Mouse (Mus musculus) liver, embryonic 12.5 days (tissue): ENCODE results near the gene Slc29a2. TPM values are rescaled to one million over a fixed set of nuclear protein-coding genes. Genes with fewer than 3 reads are reported as not detected.

ENCODE experiments used
- ATAC-seq: fragments of 200-750 bp; cut with Nextera tagmentation; 2 replicates; pipeline ENCODE4 v1.8.0; 2017; ENCODE audit warnings: moderate number of reproducible peaks, mild to moderate bottlenecking, moderate library complexity
- H3K27ac ChIP-seq: fragments of 300-500 bp; sonication (generic); 2 replicates; pipeline ENCODE4 v1.5.1; 2016; ENCODE audit warnings: mild to moderate bottlenecking
- H3K27me3 ChIP-seq: fragments of 300-500 bp; sonication (generic); replicated peaks from 2 replicates; pipeline ENCODE4 v1.6.1; 2016; ENCODE audit warnings: mild to moderate bottlenecking, moderate library complexity
- H3K36me3 ChIP-seq: fragments of 300-500 bp; sonication (generic); 2 replicates; pipeline ENCODE4 v1.6.1; 2016; ENCODE audit warnings: mild to moderate bottlenecking, moderate library complexity
- H3K4me1 ChIP-seq: fragments of 300-500 bp; sonication (generic); 2 replicates; pipeline ENCODE4 v1.6.1; 2016
- H3K4me2 ChIP-seq: fragments of 300-500 bp; sonication (generic); 2 replicates; pipeline ENCODE4 v1.6.1; 2016; ENCODE audit warnings: mild to moderate bottlenecking, moderate library complexity
- H3K4me3 ChIP-seq: fragments of 300-500 bp; sonication (generic); 2 replicates; pipeline ENCODE4 v1.5.1; 2016; ENCODE audit warnings: mild to moderate bottlenecking, moderate library complexity
- H3K9ac ChIP-seq: fragments of 300-500 bp; sonication (generic); 2 replicates; pipeline ENCODE4 v1.6.1; 2016; ENCODE audit warnings: mild to moderate bottlenecking, moderate library complexity
- H3K9me3 ChIP-seq: fragments of 300-500 bp; sonication (generic); replicated peaks from 2 replicates; pipeline ENCODE4 v1.6.1; 2016; ENCODE audit warnings: mild to moderate bottlenecking, moderate library complexity
- WGBS: fragments of 180-500 bp; shearing (Covaris S2); methylation state at CpG from one replicate; pipeline ENCODE4 v1.1.7; 2016; ENCODE audit not compliant: insufficient replicate concordance; 5-methylcytosine and 5-hydroxymethylcytosine counted together
- polyA plus RNA-seq: library from polyadenylated mRNA; unstranded; fragments of >200 nt; fragmentation: Nextera tagmentation; extraction: Ambion mirVana; gene quantifications from 2 replicates; pipeline ENCODE4 v1.2.1, GENCODE M21; 2016

The Slc29a2 gene
- polyA plus RNA-seq, 1 experiment from 2014 or later: 3.8 TPM

- no peaks in the 10 kb centered on the region for H3K36me3 ChIP-seq
- peak overlapping the region; percentile 71 for H3K9ac ChIP-seq
- peaks cover 70% of the 10 kb centered on the region for H3K4me1 ChIP-seq
- WGBS: 4% methylated on average over 15 of the region's 15 CpGs
- peak; percentile 85 for ATAC-seq
- H3K4me3 ChIP-seq: peak overlapping the region; percentile 56
- H3K9me3 ChIP-seq: no peaks in the 10 kb centered on the region
- H3K27me3 ChIP-seq: peaks cover 55% of the 10 kb centered on the region
- H3K27ac ChIP-seq: peak overlapping the region; percentile 83
- H3K4me2 ChIP-seq: peak overlapping the region; percentile 92
Observed at GRCm38 (mm10) chr19:5067040-5067799, 43.6 kb downstream of the Slc29a2 start.

- H3K27me3 ChIP-seq: peaks cover 48% of the 10 kb centered on the region
- peak; percentile 17 for ATAC-seq
- 2% methylated on average over 56 of the region's 56 CpGs for WGBS
Observed at GRCm38 (mm10) chr19:5067867-5068569, 44.4 kb downstream of the Slc29a2 start, which contains the start of gene Cd248. Gene Cd248, plus strand, starts transcription at chr19:5068078.

GRCm38 (mm10) chr19:5068570-5069234, 45.0 kb downstream of the Slc29a2 start:
- H3K9me3 ChIP-seq: no peaks in the 10 kb centered on the region
- H3K36me3 ChIP-seq: no peaks in the 10 kb centered on the region
- peak overlapping the region; percentile 71 for H3K9ac ChIP-seq
- peak overlapping the region; percentile 56 for H3K4me3 ChIP-seq
- peaks cover 73% of the 10 kb centered on the region for H3K4me1 ChIP-seq
- H3K27ac ChIP-seq: peak overlapping the region; percentile 83; the same call in 1 of the 2 replicates
- peak overlapping the region; percentile 92 for H3K4me2 ChIP-seq
- 45% methylated on average over 21 of the region's 21 CpGs for WGBS
- no peak for ATAC-seq
- H3K27me3 ChIP-seq: peaks cover 52% of the 10 kb centered on the region

More at GRCm38 (mm10) chr19:5067867-5068569, 44.4 kb downstream of the Slc29a2 start, which contains the start of gene Cd248:
- Histone ChIP-seq H3K9ac (peak within 1 kb of the TSS; percentile 71), H3K9me3 (no peaks in the 10 kb centered on the region), H3K4me3 (peak within 1 kb of the TSS; percentile 56), H3K27ac (peak within 1 kb of the TSS; percentile 83), H3K4me1 (peaks cover 72% of the 10 kb centered on the region), H3K4me2 (peak within 1 kb of the TSS; percentile 92), H3K36me3 (no peaks in the 10 kb centered on the region)

- no peak for ATAC-seq
- Histone ChIP-seq H3K4me1 (peaks cover 73% of the 10 kb centered on the region), H3K27me3 (peaks cover 60% of the 10 kb centered on the region), H3K36me3 (no peaks in the 10 kb centered on the region), H3K9ac (no peak overlapping the region), H3K27ac (no peak overlapping the region), H3K9me3 (no peaks in the 10 kb centered on the region), H3K4me3 (no peak overlapping the region), H3K4me2 (peak overlapping the region; percentile 92)
- 63% methylated on average over 5 of the region's 5 CpGs for WGBS
Observed at GRCm38 (mm10) chr19:5069486-5069885, 45.8 kb downstream of the Slc29a2 start.

GRCm38 (mm10) chr19:5069978-5070377, 46.3 kb downstream of the Slc29a2 start:
- H3K4me2 ChIP-seq: peak overlapping the region; percentile 92
- no peak overlapping the region for H3K27ac ChIP-seq
- H3K4me3 ChIP-seq: 0 out of 2 replicates have a peak overlapping the region, but pooled peaks have one; percentile 2
- H3K4me1 ChIP-seq: peaks cover 71% of the 10 kb centered on the region
- no peaks in the 10 kb centered on the region for H3K36me3 ChIP-seq
- 66% methylated on average over 7 of the region's 7 CpGs for WGBS
- no peak overlapping the region for H3K9ac ChIP-seq
- H3K9me3 ChIP-seq: no peaks in the 10 kb centered on the region
- H3K27me3 ChIP-seq: peaks cover 65% of the 10 kb centered on the region
- ATAC-seq: no peak

GRCm38 (mm10) chr19:5071077-5071476, 47.4 kb downstream of the Slc29a2 start:
- WGBS: 14% methylated on average over 11 of the region's 11 CpGs
- H3K9ac ChIP-seq: no peak overlapping the region
- peaks cover 64% of the 10 kb centered on the region for H3K4me1 ChIP-seq
- no peaks in the 10 kb centered on the region for H3K36me3 ChIP-seq
- H3K4me3 ChIP-seq: peak overlapping the region; percentile 57
- peak overlapping the region; percentile 92 for H3K4me2 ChIP-seq
- H3K27ac ChIP-seq: peak overlapping the region; percentile 64
- no peaks in the 10 kb centered on the region for H3K9me3 ChIP-seq
- H3K27me3 ChIP-seq: peaks cover 76% of the 10 kb centered on the region
- ATAC-seq: no peak

GRCm38 (mm10) chr19:5071545-5072369, 48.1 kb downstream of the Slc29a2 start:
- no peaks in the 10 kb centered on the region for H3K9me3 ChIP-seq
- peaks cover 81% of the 10 kb centered on the region for H3K27me3 ChIP-seq
- peak overlapping the region; percentile 57 for H3K4me3 ChIP-seq
- peaks cover 63% of the 10 kb centered on the region for H3K4me1 ChIP-seq
- peak overlapping the region; percentile 92 for H3K4me2 ChIP-seq
- H3K9ac ChIP-seq: peak overlapping the region; percentile 54
- WGBS: 4% methylated on average over 40 of the region's 40 CpGs
- peak; percentile 77 for ATAC-seq
- peak overlapping the region; percentile 64 for H3K27ac ChIP-seq
- H3K36me3 ChIP-seq: no peaks in the 10 kb centered on the region

- no peaks in the 10 kb centered on the region for H3K9me3 ChIP-seq
Observed at GRCm38 (mm10) chr19:5072389-5073019, 48.8 kb downstream of the Slc29a2 start.

GRCm38 (mm10) chr19:5073028-5073427, 49.4 kb downstream of the Slc29a2 start:
- Histone ChIP-seq H3K9me3 (no peaks in the 10 kb centered on the region), H3K27ac (no peak overlapping the region), H3K36me3 (no peaks in the 10 kb centered on the region), H3K27me3 (peaks cover 69% of the 10 kb centered on the region), H3K4me1 (peaks cover 51% of the 10 kb centered on the region), H3K9ac (peak overlapping the region; percentile 14; the same call in 1 of the 2 replicates), H3K4me2 (peak overlapping the region; percentile 92), H3K4me3 (peak overlapping the region; percentile 57)
- ATAC-seq: peak; percentile 3; the same call in 1 of the 2 replicates
- WGBS: 2% methylated on average over 15 of the region's 15 CpGs

More at GRCm38 (mm10) chr19:5072389-5073019, 48.8 kb downstream of the Slc29a2 start:
- WGBS: 6% methylated on average over 20 of the region's 20 CpGs
- peak overlapping the region; percentile 92 for H3K4me2 ChIP-seq
- peak overlapping the region; percentile 54 for H3K9ac ChIP-seq
- peak overlapping the region; percentile 64 for H3K27ac ChIP-seq
- H3K36me3 ChIP-seq: no peaks in the 10 kb centered on the region
- H3K4me1 ChIP-seq: peaks cover 56% of the 10 kb centered on the region
- peak; percentile 29; the same call in 1 of the 2 replicates for ATAC-seq
- peaks cover 74% of the 10 kb centered on the region for H3K27me3 ChIP-seq
- H3K4me3 ChIP-seq: peak overlapping the region; percentile 57

- H3K4me1 ChIP-seq: peaks cover 46% of the 10 kb centered on the region
- H3K27me3 ChIP-seq: peaks cover 69% of the 10 kb centered on the region
- H3K36me3 ChIP-seq: no peaks in the 10 kb centered on the region
- no peak for ATAC-seq
- 39% methylated on average over 5 of the region's 5 CpGs for WGBS
- no peak overlapping the region for H3K27ac ChIP-seq
- H3K4me3 ChIP-seq: no peak overlapping the region
- H3K9me3 ChIP-seq: no peaks in the 10 kb centered on the region
- no peak overlapping the region for H3K4me2 ChIP-seq
- no peak overlapping the region for H3K9ac ChIP-seq
Observed at GRCm38 (mm10) chr19:5073518-5073917, 49.9 kb downstream of the Slc29a2 start.
